Mouse (Mus musculus): ENCODE results near the gene Popdc2.

- TF ChIP-seq CTCF (IDR thresholded peaks at IDR 0.05; ENCODE audit: extremely low read depth, insufficient read depth, insufficient read length, insufficient replicate concordance) (no peak), POLR2A (IDR thresholded peaks at IDR 0.05; ENCODE audit: low read depth, low read length) (no peak)
These were observed 11.6 kb upstream of the Popdc2 start for GRCm38 (mm10) chr16:38350361-38350855.

Data from spleen, adult 2 months (tissue).